Mouse (Mus musculus) right cerebral cortex, adult 2 months (tissue): ENCODE measurements around the gene Fam71b.

Experiments used
- DNase-seq, 2 experiments: peaks; one replicate each; pipeline ENCODE4 v3.0.0; 2021 to 2022; ENCODE audit warnings: low spot score in 2 of 2

Fam71b gene

DNA sequence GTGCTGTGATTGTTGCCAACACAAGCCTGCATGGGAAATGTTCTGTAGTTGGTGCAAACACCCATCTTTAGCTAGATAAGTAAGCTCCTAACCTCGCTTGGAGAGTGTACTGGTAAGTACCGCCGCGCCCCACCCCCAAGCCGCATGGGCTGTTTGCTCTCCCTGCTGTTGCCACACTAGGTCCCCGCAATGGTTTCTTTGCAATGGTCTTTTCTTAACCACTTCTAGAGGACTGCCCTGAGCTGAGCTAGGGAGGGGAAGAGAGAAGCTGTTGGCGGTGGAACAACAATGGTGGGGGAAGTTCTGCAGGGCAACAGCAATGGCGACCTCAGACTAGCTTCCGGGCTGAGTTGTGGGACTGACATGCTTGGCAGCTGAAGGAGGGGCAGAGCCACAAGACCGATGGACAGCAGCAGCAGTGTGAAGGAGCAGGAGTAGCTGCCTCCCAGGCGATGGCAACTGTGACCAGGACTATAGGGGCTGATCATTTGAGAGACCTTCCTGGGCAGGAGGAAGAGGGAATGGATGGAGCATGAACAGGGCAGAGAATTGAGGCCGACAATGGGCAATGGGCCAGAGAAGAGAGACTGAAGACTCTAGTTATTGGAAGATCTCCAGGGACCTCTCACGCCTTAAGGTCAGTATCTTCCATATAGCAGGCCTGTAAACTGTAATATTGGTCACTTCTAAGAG is at the start of gene Fam71b:
TSS of gene Fam71b (plus strand) at position 393 of the 693 bp plus-strand sequence.
- no peak for DNase-seq

DNA sequence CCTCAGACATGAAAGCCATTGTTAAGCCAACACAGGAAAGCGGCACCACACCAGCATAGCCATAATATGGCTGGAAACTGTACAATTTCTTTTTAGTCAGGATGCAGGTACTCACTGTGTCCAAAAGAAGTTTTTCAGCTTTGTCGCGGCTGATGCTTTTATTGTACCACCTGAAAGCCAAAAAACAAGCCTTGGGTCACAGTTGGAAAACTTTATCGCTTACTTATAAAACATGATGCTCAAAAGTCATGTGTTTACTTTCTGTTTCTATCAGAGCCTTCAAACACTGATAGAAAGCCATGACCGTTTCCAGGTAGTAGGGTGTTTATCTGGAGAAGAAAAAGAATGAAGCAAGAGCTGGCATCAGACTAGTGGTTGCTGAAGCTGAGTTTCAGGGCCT is 48.6 kb upstream of the Fam71b start:
- DNase-seq = no peak

DNA sequence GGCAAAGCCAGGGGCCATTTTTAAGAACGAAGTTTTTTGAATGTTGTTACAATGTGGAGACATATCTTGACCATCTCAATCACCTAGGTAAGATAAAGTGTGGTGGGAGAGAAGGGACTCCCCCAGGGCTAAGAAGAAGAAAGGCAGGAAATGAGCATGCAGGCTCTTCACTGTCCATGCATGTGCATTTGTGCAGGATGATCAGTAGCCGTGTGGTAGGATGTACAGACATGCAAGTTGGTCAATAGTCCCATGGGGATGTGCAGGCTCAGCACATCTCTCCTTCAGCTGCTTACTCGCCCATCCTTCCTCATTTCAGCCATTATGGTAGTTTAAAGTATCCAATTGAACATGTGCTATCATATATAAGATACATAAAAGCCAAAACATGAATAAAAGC is 47.9 kb upstream of the Fam71b start:
- no peak for DNase-seq

DNA sequence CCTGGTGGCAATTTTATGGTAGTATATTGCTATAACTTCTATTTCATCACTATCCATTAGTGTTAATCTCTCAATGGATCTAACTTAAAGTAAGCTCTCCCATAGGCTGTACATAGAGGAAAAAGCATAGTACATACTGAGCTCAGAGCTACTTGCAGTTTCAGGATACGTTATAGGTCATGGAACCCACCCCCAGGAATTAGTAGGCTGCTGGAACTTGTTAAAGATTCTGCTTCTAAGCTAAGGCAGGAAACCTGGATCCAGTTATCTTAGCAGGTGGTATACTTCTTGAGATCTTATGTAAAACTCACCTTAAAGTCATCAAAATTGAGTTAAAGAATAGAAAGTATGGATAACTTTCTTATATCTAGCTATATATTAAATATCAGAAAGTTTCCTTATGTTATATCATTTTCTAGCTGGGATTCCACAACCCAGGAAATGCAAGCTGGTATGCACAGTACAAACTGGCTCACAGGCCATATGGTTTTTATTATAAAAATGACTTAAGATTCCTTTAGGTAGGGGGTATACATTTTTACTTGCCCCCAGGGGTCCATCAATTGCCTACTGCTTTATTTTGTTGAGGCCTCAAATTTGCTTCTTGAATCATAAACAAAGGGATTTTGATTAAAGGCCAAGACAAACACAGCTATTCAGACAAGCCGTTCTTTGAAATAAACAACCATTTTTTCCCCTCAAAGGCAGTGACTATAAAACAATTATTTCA is 46.5 kb upstream of the Fam71b start:
- no peak for DNase-seq

DNA sequence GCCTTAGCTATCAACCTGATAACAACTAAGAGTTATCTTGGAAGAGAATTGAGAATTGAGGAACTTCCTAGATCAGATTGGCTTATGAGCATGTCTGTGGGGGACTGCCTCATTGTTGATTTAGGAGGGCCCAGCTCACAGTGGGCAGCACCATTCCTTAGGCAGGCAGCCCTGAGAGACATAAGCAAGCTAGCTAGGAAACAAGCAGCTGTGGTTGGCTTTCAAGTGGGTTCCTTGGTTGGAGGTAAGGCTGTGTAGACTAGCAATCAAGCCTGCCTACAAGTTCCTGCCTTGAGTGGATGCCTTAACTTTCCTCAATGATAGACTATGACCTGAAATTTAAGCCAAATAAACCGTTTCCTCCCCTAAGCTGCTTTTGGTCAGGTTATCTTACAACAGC is 38.0 kb upstream of the Fam71b start:
- no peak for DNase-seq

DNA sequence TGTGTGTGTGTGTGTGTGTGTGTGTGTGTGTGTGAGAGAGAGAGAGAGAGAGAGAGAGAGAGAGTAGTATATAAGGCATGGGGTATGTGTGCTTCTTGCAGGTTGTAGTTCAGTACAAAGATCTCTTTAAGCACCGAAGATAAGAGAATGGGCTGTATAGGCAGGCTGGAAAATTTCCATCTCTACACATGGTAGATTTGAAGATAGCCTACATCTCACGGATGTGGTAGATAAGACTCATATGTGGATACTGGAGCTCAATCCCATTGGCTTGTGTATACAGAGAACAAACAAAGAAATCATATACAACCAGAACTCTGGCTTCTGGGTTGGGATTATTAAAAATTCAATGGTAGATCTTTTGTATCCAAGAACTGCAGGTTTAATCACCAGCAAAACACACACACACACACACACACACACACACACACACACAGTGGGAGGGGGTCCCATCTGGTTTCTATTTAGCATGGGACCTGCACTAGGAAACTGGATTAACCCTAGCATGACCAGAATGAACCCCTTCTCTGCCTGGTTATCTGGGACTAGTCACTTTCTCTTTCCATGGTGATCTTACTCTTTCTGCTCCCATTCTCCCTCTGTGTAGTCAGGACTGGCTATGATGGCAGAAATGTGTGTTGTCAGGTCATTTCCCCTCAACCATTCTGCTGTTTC is 35.2 kb upstream of the Fam71b start:
- DNase-seq = no peak

DNA sequence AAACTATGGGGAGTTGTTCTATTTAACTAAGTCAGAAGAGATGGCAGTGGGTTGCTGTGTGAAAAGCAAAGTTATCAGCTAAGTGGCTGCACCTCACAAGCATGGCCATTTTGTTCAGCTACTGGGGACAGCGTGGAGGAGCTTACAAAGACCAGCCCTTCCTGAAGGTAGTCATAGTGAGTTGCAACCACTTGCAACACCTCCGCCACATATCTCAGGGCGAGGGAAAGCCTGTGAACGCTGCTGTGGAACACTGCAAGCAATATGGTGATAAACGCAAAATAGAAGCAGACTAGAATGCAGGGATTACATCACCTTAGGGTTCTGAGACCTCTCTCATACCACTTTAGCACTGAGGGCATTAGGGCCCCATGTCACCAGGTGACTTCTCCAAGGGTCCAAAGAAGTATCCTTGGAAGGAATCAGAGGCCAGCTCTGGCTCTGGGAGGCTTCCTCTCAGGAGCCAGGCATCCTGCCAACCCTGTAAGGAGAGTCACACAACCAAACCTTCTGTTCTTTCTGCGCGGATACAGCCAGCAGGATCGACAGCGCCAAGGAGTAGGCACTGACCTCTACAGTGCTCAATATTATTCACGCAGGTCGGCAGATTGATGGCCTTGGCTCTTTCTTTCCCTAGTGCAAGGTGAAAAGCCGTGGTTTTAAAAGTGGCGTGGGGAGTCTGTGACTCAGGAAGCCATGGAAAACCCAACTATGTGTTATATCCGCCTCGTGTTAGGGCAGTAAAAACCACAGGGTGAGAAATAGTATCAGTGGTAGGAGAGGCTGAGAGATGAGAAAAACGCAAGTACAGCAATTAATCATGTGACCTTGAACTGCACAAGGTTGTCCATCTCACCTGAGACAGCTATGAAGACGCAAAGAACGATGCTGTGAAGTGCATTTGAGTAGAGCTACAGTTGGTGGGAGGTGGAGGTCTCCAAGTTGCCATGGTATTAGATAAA is 34.0 kb upstream of the Fam71b start:
- no peak for DNase-seq

DNA sequence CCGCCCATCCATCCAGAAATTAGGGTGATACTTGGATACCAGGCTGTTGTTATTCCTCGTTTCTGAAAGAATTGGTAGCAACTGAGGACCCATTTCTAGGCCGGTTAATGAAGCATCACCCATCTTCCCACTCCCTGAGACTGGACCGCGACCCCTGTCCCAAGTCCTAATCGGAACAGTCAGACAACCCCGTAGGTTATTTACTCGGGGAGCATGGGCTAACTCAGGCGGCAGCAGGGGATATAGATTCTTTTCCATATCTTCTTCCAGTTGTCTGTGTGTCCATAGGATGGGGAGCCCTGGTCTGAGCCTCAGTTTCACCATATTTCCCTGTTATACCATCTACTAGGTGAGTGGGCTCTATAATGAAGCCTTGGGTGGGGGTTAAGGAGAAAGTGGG is 32.5 kb upstream of the Fam71b start:
- no peak for DNase-seq

DNA sequence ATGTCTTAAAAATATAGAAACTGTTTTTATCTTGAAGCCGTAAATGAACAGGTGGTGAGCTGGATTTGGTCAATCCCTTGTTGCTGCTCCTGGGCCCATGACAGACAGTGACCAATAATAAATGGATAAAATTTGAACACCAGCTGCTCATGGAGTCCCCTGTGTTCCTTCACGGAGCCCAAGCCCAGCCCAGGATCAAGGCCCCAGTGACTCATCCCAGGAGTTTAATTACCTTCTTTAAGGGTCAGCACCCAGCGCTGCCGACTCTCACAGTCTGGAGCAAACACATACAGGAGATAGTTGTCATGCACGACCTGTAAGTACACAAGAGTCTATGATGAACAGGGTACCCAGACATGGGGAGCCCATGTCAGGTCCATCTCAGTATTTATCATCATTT is 30.6 kb upstream of the Fam71b start:
- no peak for DNase-seq

DNA sequence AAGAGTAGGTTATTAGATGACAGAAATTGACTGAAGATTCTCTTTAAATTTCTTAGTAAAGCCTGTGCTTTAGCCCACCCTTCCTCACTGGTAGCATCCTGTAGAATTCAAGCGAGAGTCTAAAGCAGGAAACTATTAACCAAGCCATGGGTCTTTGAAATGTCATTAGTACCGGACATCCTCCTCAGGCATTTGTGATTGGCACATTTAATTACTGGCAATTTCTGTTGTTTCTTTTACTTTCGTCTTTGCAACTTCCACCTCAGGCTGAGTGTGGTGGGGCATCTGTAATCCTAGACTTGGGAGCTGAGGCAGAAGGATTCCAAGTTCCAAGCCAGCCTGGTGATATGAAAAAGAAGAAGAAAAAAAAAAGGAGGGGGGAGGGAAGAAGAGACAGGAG is 30.0 kb upstream of the Fam71b start:
- no peak for DNase-seq

DNA sequence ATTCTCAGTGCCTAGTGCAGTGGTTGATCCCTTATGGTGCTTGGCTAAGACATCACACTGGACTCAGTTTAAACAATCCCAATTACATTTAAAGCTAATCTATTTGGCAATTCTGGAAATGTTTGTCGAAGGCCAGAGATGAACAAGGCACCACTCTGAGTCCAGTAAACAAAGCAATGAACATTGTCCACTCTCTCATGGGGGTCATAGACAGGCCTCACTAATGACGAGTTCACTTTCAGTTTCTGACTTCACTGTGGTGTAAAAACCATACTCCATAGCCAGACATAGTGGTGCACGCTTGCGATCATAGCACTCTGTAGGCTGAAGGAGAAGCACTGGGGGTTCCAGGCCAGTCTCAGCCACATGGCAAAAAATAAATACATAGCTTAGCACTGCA is 25.9 kb upstream of the Fam71b start:
- no peak for DNase-seq

DNA sequence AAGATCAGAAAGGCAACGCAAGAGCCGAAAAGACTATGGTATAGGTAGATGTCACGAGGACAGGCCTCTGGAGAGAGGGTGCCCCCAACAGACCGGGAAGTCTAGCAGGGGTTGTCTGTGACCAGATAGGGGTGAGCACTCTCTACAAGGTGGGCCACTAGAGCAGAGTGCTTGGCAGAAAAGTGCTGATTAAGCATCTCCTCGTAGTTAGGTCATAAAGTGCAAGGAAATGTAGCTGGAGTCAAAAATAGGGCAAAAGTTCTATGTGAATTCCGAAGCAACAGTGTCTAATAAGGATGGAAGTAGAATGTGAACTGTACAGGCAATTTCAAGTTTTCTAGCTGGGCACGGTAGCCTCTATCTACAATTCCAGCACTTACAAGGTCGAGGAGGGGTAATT is 25.1 kb upstream of the Fam71b start:
- no peak for DNase-seq

DNA sequence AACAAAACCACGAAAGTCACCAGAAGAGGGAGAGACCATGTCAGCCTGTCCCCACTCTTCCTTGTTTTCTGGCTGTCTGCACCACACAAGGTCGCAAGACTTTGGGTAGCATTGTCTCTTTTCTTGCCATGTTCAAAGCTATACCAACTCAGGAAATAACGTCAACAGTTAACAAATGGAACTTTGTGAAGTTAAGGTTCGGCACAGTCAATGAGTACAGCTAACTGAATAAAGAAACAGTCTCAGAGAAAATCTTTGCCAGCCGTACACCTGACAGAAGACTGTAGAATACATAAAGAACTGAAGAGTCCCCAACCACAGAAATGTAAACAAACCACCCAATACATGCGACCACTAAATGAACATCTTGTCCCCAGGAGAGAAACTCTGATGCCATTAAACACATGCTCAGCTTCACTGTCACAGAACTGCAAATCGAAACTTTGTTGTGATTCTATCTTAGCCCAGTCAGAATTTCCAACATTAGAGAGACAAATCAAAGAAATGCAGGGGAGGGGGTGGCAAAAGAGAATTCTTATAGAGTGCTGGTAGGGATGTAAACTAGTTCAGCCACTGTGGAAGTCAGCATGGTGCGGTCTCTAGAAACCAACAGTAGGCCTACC is 23.9 kb upstream of the Fam71b start:
- DNase-seq = no peak

DNA sequence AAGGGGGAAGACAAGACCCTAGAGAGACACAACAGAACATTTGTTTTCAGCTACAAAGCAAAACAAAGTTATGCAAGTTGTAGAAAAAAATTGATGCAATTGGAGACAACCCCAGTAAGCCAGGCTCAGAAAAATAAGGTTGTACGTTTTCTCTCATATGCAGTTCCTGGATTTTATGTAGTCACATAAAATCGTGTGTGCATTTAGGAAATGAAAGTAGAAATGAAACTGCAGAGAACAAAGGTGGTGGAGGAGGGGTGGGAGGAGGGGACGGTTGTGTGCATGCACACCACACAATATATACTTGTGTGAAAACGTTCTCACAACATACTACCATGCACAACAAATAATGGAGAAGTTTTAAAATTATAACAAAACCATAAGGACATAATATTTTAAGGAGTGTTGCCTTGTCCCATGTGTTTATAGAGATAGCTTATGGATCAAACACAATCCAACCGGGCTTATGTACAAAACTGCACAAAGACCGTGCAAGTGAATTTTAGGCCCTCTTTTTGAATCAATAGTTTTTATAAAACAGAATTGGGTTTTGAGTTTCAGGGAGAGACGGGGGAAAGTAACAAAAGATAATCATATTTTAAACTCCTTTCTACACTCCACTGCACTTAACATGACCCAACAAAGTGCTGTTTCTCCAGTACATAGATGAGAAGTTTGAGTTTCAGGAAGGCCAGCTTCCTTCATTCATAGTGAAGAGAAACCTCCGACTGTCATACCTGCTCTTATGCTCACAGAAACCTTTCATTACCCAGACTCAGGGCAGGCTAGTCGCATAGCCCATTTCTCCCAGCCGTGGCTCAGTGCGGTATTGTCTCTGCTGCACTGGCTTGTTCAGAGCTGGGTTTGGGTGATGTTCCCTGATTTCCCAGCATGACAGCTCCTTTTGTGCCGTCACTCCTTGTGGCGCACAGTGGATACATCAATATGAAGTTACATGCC is 23.0 kb upstream of the Fam71b start:
- DNase-seq = no peak

DNA sequence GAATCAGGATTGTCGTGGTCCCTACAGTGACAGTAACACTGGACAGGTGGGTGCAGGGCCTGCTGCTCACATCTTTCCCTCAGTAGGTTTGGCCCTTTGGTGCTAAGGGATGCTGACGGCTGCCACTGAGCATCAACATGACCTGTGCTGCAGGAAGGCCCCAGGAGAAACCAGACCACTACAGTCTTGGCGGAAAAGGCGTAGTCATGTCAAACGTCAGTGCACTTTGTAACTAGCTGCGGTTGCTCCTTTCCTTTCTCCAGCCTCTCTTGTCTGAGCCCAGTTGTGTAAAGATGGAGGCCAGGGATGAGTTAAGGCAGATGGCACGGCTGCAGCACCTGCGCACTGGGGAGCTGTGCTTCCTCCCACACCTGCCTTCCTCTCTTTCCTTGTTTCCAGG is 21.3 kb upstream of the Fam71b start:
- no peak for DNase-seq

DNA sequence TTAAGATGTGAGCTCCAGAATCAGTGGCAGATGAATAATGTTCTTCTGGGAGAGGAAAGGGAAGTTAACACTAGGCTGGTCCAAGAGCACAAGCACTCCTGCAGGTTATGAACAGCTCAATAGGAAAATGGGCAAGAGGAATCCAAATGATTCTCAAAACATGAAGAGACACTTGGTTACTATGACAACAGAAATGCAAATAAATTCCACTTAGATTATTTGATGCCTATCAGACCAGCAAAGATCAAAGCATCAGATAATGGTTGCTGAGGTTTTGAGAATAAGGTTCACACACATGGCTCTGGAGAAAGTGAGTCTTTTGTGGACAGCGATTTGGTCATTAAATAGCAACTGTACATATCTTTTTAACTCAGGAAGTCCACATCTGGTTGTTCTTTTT is 19.0 kb upstream of the Fam71b start:
- DNase-seq = no peak

DNA sequence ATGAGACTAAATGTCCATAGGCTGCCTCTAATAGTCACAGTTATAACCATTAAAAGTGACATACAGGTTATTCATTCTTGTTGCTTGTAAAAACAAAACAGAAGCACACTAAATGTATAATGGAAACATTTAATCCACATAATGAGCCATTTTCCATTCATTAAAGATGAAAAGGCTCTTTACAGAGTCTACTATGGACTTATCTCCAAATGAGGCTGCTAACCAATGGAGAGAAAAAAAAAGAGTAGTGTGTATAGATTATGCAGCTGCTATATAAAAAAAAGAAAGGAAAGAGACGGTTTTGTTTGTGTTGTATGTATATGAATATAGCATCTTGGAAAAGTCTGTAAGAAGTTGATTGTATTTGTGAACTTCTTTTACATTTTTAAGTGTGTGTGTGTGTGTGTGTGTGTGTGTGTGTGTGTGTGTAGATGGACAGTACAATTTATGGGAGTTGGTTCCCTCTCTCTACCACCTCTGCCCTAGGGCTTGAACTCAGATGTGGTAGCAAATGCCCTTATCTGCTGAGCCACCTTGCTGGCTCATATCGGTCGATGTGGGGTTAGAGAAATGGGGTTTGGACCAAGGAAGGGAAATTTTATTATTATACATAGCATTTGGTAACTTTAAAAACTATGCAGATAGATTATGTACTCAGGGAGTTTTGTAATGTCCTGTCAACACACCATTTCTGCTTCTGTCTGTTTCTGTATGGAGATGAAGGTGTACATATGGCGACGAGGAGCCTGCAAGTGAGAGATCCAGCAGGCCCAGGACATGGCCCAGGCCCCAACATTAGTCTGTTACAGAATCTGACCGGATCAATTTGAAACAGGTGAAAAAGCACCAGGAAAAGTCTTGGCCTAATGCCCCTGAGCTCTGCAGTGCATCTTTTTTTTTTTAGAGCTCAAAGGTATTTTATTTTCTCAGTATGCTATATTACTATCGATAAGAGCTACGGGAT is 18.3 kb upstream of the Fam71b start:
- no peak for DNase-seq

DNA sequence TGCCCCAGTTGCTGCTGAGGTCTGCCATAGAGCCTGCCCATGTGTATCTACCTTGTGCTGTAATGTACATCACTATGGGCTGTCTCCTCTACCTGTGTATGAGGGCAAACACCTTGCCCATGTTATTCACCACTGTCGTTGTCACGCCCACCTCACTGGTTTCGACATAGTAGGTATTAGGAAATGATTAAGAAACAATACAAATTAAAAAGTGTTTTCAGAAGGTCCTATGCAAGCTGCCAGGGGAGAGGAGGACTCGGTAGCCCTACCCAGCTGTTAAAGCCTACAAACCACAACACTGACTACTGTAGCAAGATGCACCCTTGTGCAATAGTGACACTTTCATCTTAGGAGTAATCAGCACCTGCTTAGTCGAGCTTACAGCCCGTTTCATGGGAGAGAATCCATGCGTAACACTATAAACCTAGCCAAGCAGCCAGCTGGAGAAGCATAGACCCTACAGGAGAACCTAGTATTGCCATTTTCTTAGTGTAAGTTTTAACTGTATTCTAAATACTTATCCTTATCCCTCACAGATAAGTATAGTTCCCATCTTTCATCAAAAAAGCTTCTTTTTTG is 16.2 kb upstream of the Fam71b start:
- DNase-seq = no peak

DNA sequence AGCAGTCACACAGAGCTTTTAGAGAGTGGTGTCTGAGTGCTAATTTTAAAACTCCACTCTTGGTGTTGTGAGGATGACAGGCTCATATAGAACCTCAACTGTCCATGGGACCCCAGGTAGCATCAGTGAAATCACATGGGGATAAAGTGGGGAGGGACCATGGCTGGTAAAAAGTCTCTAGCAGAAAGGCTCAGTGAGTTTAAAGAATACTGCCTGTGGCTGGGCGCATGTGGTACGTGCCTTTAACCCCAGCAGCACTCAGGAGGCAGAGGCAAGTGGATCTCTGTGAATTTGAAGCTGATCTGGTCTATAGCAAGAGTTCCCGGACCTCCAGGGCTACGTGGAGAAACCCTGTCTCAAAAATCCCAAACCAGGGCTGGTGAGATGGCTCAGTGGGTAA is 13.9 kb upstream of the Fam71b start:
- no peak for DNase-seq
